Mouse (Mus musculus) heart, postnatal 25 days (tissue): ENCODE measurements around the gene Psme2. TPM values are rescaled to one million over a fixed set of nuclear protein-coding genes. Genes with fewer than 3 reads are reported as not detected.

Source experiments
- DNase-seq: peaks from one replicate; pipeline ENCODE4 v3.0.0; 2022; ENCODE audit warnings: low spot score
- intact Hi-C: fragments of 180-260 bp; cut with DNase I; formaldehyde crosslinking; loops from one replicate; pipeline ENCODE4 v1.15.1; 2025
- total RNA-seq, 2 experiments: library from RNA; stranded (reverse); gene quantifications; 2 replicates each; pipeline ENCODE4 v1.2.3; 2021

Gene Psme2
- total RNA-seq, 2 experiments from 2014 or later, result 93.4 to 101 TPM

- peak; percentile 66 for DNase-seq
- intact Hi-C loops, result loop anchor here (2.0 kb wide), 1 partner anchor 16 kb away; no protein-coding TSS in a partner anchor
Observed at GRCm38 (mm10) chr14:55540787-55541321, 50.1 kb downstream of the Psme2 start.

- intact Hi-C loops, result loop anchor here (2.0 kb wide), 1 partner anchor 17 kb away; no protein-coding TSS in a partner anchor
Observed at GRCm38 (mm10) chr14:55540067-55540786, 50.7 kb downstream of the Psme2 start, which contains the start of gene Pck2. Gene Pck2 (plus strand): TSS chr14:55540266.

More at GRCm38 (mm10) chr14:55540067-55540786, 50.7 kb downstream of the Psme2 start, which contains the start of gene Pck2:
- DNase-seq, result peak; percentile 91

Other genes starting within 250 kb of the Psme2 start
- gene Dhrs4, start 112.4 kb downstream of the Psme2 start, total RNA-seq, result 100 to 1,000 TPM in 1 of 2 experiments, 10 to 100 TPM in 1; 99.7 to 119 TPM
- 1 to 10 TPM; 2.3 to 2.4 TPM for gene Carmil3, start 100.5 kb downstream of the Psme2 start, total RNA-seq
- gene Cpne6, start 80.7 kb downstream of the Psme2 start, total RNA-seq, result not detected
- gene Nrl, start 66.1 kb downstream of the Psme2 start, total RNA-seq, result under 1 TPM in 1 of 2 experiments, not detected in 1; 0.18 TPM
- 10 to 100 TPM; 11.7 to 14.3 TPM for gene Pck2, start 50.8 kb downstream of the Psme2 start, total RNA-seq
- 100 to 1,000 TPM; 129 to 130 TPM for gene Dcaf11, start 31.1 kb downstream of the Psme2 start, total RNA-seq
- under 1 TPM in 1 of 2 experiments, not detected in 1; 0.83 TPM for gene A730061H03Rik, start 30.7 kb downstream of the Psme2 start, total RNA-seq
- gene Fitm1, start 15.5 kb downstream of the Psme2 start, total RNA-seq, result 100 to 1,000 TPM; 192 to 214 TPM
- gene Psme1, start 13.0 kb downstream of the Psme2 start, total RNA-seq, result 100 to 1,000 TPM; 249 to 283 TPM
- 10 to 100 TPM; 56.0 to 58.1 TPM for gene Emc9, start 5.8 kb downstream of the Psme2 start, total RNA-seq
- 10 to 100 TPM; 25.7 to 31.3 TPM for gene Rnf31, start 595 bp upstream of the Psme2 start, total RNA-seq
- 10 to 100 TPM; 10.1 to 11.8 TPM for gene Irf9, start 12.5 kb upstream of the Psme2 start, total RNA-seq
- under 1 TPM; 0.23 to 0.36 TPM for gene Rec8, start 26.9 kb upstream of the Psme2 start, total RNA-seq
- 10 to 100 TPM; 51.1 to 57.0 TPM for gene Ipo4, start 44.8 kb upstream of the Psme2 start, total RNA-seq
- 1 to 10 TPM; 3.0 to 3.4 TPM for gene Gm49378, start 46.8 kb upstream of the Psme2 start, total RNA-seq
- gene Tm9sf1, start 52.7 kb upstream of the Psme2 start, total RNA-seq, result 10 to 100 TPM; 39.0 to 43.8 TPM
- under 1 TPM; 0.56 to 0.60 TPM for gene Tssk4, start 59.1 kb upstream of the Psme2 start, total RNA-seq
- 10 to 100 TPM; 53.0 to 53.4 TPM for gene Mdp1, start 69.4 kb upstream of the Psme2 start, total RNA-seq
- 10 to 100 TPM in 1 of 2 experiments, 1 to 10 TPM in 1; 8.9 to 11.2 TPM for gene Gmpr2, start 80.8 kb upstream of the Psme2 start, total RNA-seq
- 100 to 1,000 TPM; 252 to 263 TPM for gene Nedd8, start 81.0 kb upstream of the Psme2 start, total RNA-seq
- 10 to 100 TPM; 10.0 to 10.7 TPM for gene Tinf2, start 90.7 kb upstream of the Psme2 start, total RNA-seq
- gene Tgm1, start 122.8 kb upstream of the Psme2 start, total RNA-seq, result under 1 TPM; 0.18 to 0.36 TPM
- gene Rabggta, start 131.2 kb upstream of the Psme2 start, total RNA-seq, result 10 to 100 TPM; 13.0 to 13.4 TPM
- gene Dhrs1, start 154.6 kb upstream of the Psme2 start, total RNA-seq, result 10 to 100 TPM; 43.7 to 47.0 TPM
- gene Nop9, start 154.6 kb upstream of the Psme2 start, total RNA-seq, result 10 to 100 TPM in 1 of 2 experiments, 1 to 10 TPM in 1; 7.8 to 11.1 TPM
- gene Cideb, start 167.3 kb upstream of the Psme2 start, total RNA-seq, result under 1 TPM; 0.56 to 0.83 TPM
- gene Ltb4r2, start 170.3 kb upstream of the Psme2 start, total RNA-seq, result under 1 TPM; 0.06 to 0.13 TPM
- under 1 TPM in 1 of 2 experiments, not detected in 1; 0.18 TPM for gene Ltb4r1, start 174.8 kb upstream of the Psme2 start, total RNA-seq
- gene Adcy4, start 193.0 kb upstream of the Psme2 start, total RNA-seq, result 10 to 100 TPM; 18.2 to 23.8 TPM
- 1 to 10 TPM; 2.3 to 3.4 TPM for gene Ripk3, start 197.8 kb upstream of the Psme2 start, total RNA-seq
- gene Nfatc4, start 232.0 kb upstream of the Psme2 start, total RNA-seq, result 1 to 10 TPM; 3.9 to 5.5 TPM